ENCODE assay signal across 20 mouse cellular contexts in the genomic region with DNA sequence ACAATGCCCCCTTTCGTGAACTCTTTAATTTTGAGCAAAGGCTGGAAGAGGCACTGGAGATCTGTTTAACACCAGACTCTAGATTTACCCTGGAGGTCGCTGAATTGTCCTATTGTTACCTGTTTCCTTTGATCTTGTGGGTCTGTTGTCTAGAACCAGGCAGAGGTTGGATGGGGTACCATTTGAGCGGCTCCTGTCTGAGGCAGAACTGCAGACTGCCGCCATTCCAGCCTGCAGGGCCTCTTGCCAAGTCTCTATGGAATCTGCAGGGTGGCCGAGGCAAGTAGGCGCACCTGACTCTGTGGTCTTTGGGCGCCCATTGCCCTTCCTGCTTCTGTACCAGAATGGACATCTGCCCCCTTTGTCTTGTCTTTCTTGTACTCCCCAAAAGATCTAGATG.
"Had no signal": no experiment of that assay in that cellular context is flagged by ENCODE, and none has a peak within 500 bp of the region (broad histone marks: within the 10 kb centered on the region; RNA-seq: fewer than 3 reads in every experiment).

No protein-coding gene starts in this region.

- H3K27ac ChIP-seq: intestine, embryonic 15.5 days; kidney, embryonic 15.5 days; left cerebral cortex, adult 2 months; limb, embryonic 13.5 days; liver, embryonic 14.5 days; macrophage; midbrain, embryonic 13.5 days; stomach, embryonic 15.5 days had no signal

- H3K36me3 ChIP-seq: intestine, embryonic 15.5 days; kidney, embryonic 15.5 days; limb, embryonic 13.5 days; midbrain, embryonic 13.5 days; stomach, embryonic 15.5 days had no signal

- H3K4me1 ChIP-seq: intestine, embryonic 15.5 days had no signal

- H3K4me3 ChIP-seq: intestine, embryonic 15.5 days; kidney, embryonic 15.5 days; left cerebral cortex, adult 2 months; limb, embryonic 13.5 days; midbrain, embryonic 13.5 days; stomach, embryonic 15.5 days had no signal

- DNase-seq: kidney, adult 11 months; kidney, adult 8-10 months; kidney, postnatal 10 days; kidney, postnatal 36 days; layer of hippocampus, postnatal 36 days; liver; liver, postnatal 0 days; lung, embryonic 14.5 days; right cerebral cortex, postnatal 25 days; spleen, adult 18-20 months; thymus, postnatal 4 days had no signal

- H3K9me3 ChIP-seq: intestine, embryonic 15.5 days; kidney, embryonic 15.5 days; limb, embryonic 13.5 days; midbrain, embryonic 13.5 days; stomach, embryonic 15.5 days had no signal

- H3K4me2 ChIP-seq: intestine, embryonic 15.5 days; kidney, embryonic 15.5 days; limb, embryonic 13.5 days; lung, embryonic 14.5 days; midbrain, embryonic 13.5 days; stomach, embryonic 15.5 days had no signal

- ATAC-seq: intestine, embryonic 15.5 days; liver, postnatal 0 days; lung, postnatal 0 days; midbrain, embryonic 13.5 days had no signal

- H3K9ac ChIP-seq: intestine, embryonic 15.5 days; kidney, embryonic 15.5 days; limb, embryonic 13.5 days; liver, embryonic 14.5 days; liver, postnatal 0 days; lung, embryonic 14.5 days; midbrain, embryonic 13.5 days; stomach, embryonic 15.5 days had no signal
